Comparison of ENCODE assay signal across 19 mouse cellular contexts in genomic region chr2:13579315-13579714, GRCm38 (mm10). TPM values are rescaled to one million over a fixed set of nuclear protein-coding genes. Genes with fewer than 3 reads are reported as not detected.
DNase-seq lines count a peak whose midpoint lies in the region; ATAC-seq and TF ChIP-seq lines count a peak whose summit lies in the region.
"Had no signal": no experiment of that assay in that cellular context is flagged by ENCODE, and none has a peak within 500 bp of the region (broad histone marks: within the 10 kb centered on the region; RNA-seq: fewer than 3 reads in every experiment).

No protein-coding gene starts in this region.

- no peak overlapping the region for H3K9ac ChIP-seq in heart, embryonic 14.5 days (ENCODE audit: low read length)
- no peak overlapping the region for H3K9ac ChIP-seq in heart, embryonic 11.5 days (ENCODE audit: low read depth, low read length)
- no peak overlapping the region for H3K9ac ChIP-seq in neural tube, embryonic 13.5 days
- H3K9ac ChIP-seq in neural tube, embryonic 15.5 days (replicated peaks): no peak overlapping the region
- H3K9ac ChIP-seq in hindbrain, postnatal 0 days (replicated peaks; ENCODE audit: low read length): no peak overlapping the region
- H3K9ac ChIP-seq: hindbrain, embryonic 14.5 days had no signal

- no peak overlapping the region for H3K27ac ChIP-seq in heart, embryonic 14.5 days (replicated peaks in 1 of 2; ENCODE audit: control insufficient read depth in 1 of 2, insufficient read depth in 1 of 2, low read depth in 2 of 2, low read length in 2 of 2)
- H3K27ac ChIP-seq in heart, embryonic 11.5 days (ENCODE audit: low read depth, low read length): no peak overlapping the region
- no peak overlapping the region for H3K27ac ChIP-seq in neural tube, embryonic 13.5 days (replicated peaks)
- no peak overlapping the region for H3K27ac ChIP-seq in neural tube, embryonic 15.5 days (replicated peaks)
- no peak overlapping the region for H3K27ac ChIP-seq in hindbrain, postnatal 0 days
- H3K27ac ChIP-seq: embryonic facial prominence, embryonic 10.5 days; forebrain, embryonic 10.5 days; hindbrain, embryonic 10.5 days; hindbrain, embryonic 14.5 days had no signal

- H3K9me3 ChIP-seq in heart, embryonic 14.5 days (ENCODE audit: control insufficient read depth, low read length): no peaks in the 10 kb centered on the region
- H3K9me3 ChIP-seq in heart, embryonic 11.5 days (replicated peaks; ENCODE audit: control insufficient read depth, low read length): no peaks in the 10 kb centered on the region
- H3K9me3 ChIP-seq in neural tube, embryonic 13.5 days: no peaks in the 10 kb centered on the region
- no peaks in the 10 kb centered on the region for H3K9me3 ChIP-seq in neural tube, embryonic 15.5 days (replicated peaks)
- H3K9me3 ChIP-seq in hindbrain, postnatal 0 days (ENCODE audit: low read length): no peaks in the 10 kb centered on the region
- H3K9me3 ChIP-seq: embryonic facial prominence, embryonic 10.5 days; forebrain, embryonic 10.5 days; hindbrain, embryonic 10.5 days had no signal

- peak overlapping the region; percentile 32 for H3K4me2 ChIP-seq in heart, embryonic 14.5 days (ENCODE audit: low read length)
- H3K4me2 ChIP-seq in heart, embryonic 11.5 days: no peak overlapping the region
- H3K4me2 ChIP-seq in neural tube, embryonic 13.5 days: 0 out of 2 replicates have a peak overlapping the region, but pooled peaks have one; percentile 22
- H3K4me2 ChIP-seq in neural tube, embryonic 15.5 days: no peak overlapping the region
- no peak overlapping the region for H3K4me2 ChIP-seq in hindbrain, postnatal 0 days (ENCODE audit: low read depth, low read length)

- 90% methylated on average over 8 of the region's 8 CpGs for WGBS in heart, embryonic 14.5 days
- WGBS in heart, embryonic 11.5 days (ENCODE audit: insufficient replicate concordance): 86% methylated on average over 8 of the region's 8 CpGs
- 89% methylated on average over 8 of the region's 8 CpGs for WGBS in neural tube, embryonic 13.5 days
- 87% methylated on average over 8 of the region's 8 CpGs for WGBS in neural tube, embryonic 15.5 days
- 87% methylated on average over 8 of the region's 8 CpGs for WGBS in hindbrain, postnatal 0 days

- no peak overlapping the region for H3K4me3 ChIP-seq in heart, embryonic 14.5 days (ENCODE audit: control insufficient read depth in 1 of 2, insufficient read depth in 1 of 2, low read depth in 1 of 2, low read length in 2 of 2)
- no peak overlapping the region for H3K4me3 ChIP-seq in heart, embryonic 11.5 days (ENCODE audit: low read depth, low read length)
- H3K4me3 ChIP-seq in neural tube, embryonic 13.5 days: no peak overlapping the region
- no peak overlapping the region for H3K4me3 ChIP-seq in neural tube, embryonic 15.5 days (replicated peaks)
- no peak overlapping the region for H3K4me3 ChIP-seq in hindbrain, postnatal 0 days (ENCODE audit: low read length)
- H3K4me3 ChIP-seq: embryonic facial prominence, embryonic 10.5 days; erythroblast, embryonic 14.5 days; forebrain, embryonic 10.5 days had no signal

- peak; percentile 3 to 11 for DNase-seq in cerebellum, postnatal 10 days
- DNase-seq in cerebellum, adult 18-20 months: no peak
- DNase-seq in hindbrain, postnatal 0 days (ENCODE audit: low spot score): no peak
- DNase-seq: cerebellum, adult 11-12 months; gastrocnemius, postnatal 36 days had no signal

- ATAC-seq in heart, embryonic 14.5 days (ENCODE audit: insufficient number of reproducible peaks, insufficient read depth, low FRiP score, low read depth): no peak
- no peak for ATAC-seq in heart, embryonic 11.5 days (replicated peaks; ENCODE audit: insufficient number of reproducible peaks, low FRiP score, low TSS enrichment)
- ATAC-seq in neural tube, embryonic 13.5 days (ENCODE audit: low read depth): no peak
- ATAC-seq in neural tube, embryonic 15.5 days (ENCODE audit: low FRiP score): no peak
- no peak for ATAC-seq in hindbrain, postnatal 0 days
- ATAC-seq: forebrain, embryonic 14.5 days; inflammation-experienced regulatory T-cells, adult 6 months; intestine, postnatal 0 days; Patski had no signal

- H3K36me3 ChIP-seq in heart, embryonic 14.5 days (ENCODE audit: control insufficient read depth, insufficient read depth, low read length): peaks cover 76% of the 10 kb centered on the region
- H3K36me3 ChIP-seq in heart, embryonic 11.5 days (ENCODE audit: control insufficient read depth, insufficient read depth, low read length): peaks cover 36% of the 10 kb centered on the region
- H3K36me3 ChIP-seq in neural tube, embryonic 13.5 days: peaks cover 49% of the 10 kb centered on the region
- H3K36me3 ChIP-seq in neural tube, embryonic 15.5 days: peaks cover 23% of the 10 kb centered on the region
- H3K36me3 ChIP-seq in hindbrain, postnatal 0 days (ENCODE audit: insufficient read depth, low read length): peaks cover 15% of the 10 kb centered on the region

- no peaks in the 10 kb centered on the region for H3K27me3 ChIP-seq in heart, embryonic 14.5 days (ENCODE audit: control insufficient read depth, insufficient read depth, low read length)
- no peaks in the 10 kb centered on the region for H3K27me3 ChIP-seq in heart, embryonic 11.5 days (ENCODE audit: control insufficient read depth, insufficient read depth, low read length)
- H3K27me3 ChIP-seq in neural tube, embryonic 13.5 days: no peaks in the 10 kb centered on the region
- H3K27me3 ChIP-seq in neural tube, embryonic 15.5 days (replicated peaks): no peaks in the 10 kb centered on the region
- no peaks in the 10 kb centered on the region for H3K27me3 ChIP-seq in hindbrain, postnatal 0 days (ENCODE audit: insufficient read depth, low read length)
- H3K27me3 ChIP-seq: CH12.LX, Patski had no signal

- TF ChIP-seq CTCF in hindbrain, postnatal 0 days (IDR thresholded peaks at IDR 0.05; ENCODE audit: low read depth): no peak

- H3K4me1 ChIP-seq in heart, embryonic 14.5 days (ENCODE audit: control insufficient read depth in 2 of 2, insufficient read depth in 2 of 2, low read length in 2 of 2): peaks cover 4 to 10% of the 10 kb centered on the region in 2 experiments; a peak in 2 of 4 replicates
- H3K4me1 ChIP-seq in heart, embryonic 11.5 days (ENCODE audit: control insufficient read depth, insufficient read depth, low read length): 0 out of 2 replicates have a peak, but pooled peaks cover 3% of the 10 kb centered on the region
- peaks cover 34% of the 10 kb centered on the region for H3K4me1 ChIP-seq in neural tube, embryonic 13.5 days (replicated peaks)
- H3K4me1 ChIP-seq in neural tube, embryonic 15.5 days: peaks cover 20% of the 10 kb centered on the region
- peaks cover 4% of the 10 kb centered on the region; the same call in 1 of the 2 replicates for H3K4me1 ChIP-seq in hindbrain, postnatal 0 days (ENCODE audit: insufficient read depth, low read length)

RNA-seq across cellular contexts. Expression of gene Vim, which starts 5.6 kb away (rescaled TPM):
- polyA plus RNA-seq in heart, embryonic 14.5 days (2014; fragmentation: Nextera tagmentation; extraction: Ambion mirVana): 998 and 1,081 TPM in 2 replicates
- polyA plus RNA-seq in heart, embryonic 11.5 days (2014; fragmentation: Nextera tagmentation; extraction: Ambion mirVana): 867 and 947 TPM in 2 replicates
- 952 and 963 TPM in 2 replicates for polyA plus RNA-seq in neural tube, embryonic 13.5 days (2015; fragmentation: Nextera tagmentation; extraction: Ambion mirVana)
- polyA plus RNA-seq in neural tube, embryonic 15.5 days (2015; fragmentation: Nextera tagmentation; extraction: Ambion mirVana): 441 and 489 TPM in 2 replicates
- total RNA-seq in hindbrain, postnatal 0 days (2014; rRNA removed): 965 and 1,051 TPM in 2 replicates
- 417 and 451 TPM in 2 replicates for polyA plus RNA-seq in hindbrain, postnatal 0 days (2015; fragmentation: Nextera tagmentation; extraction: Ambion mirVana)

RNA-seq across cellular contexts. Expression of gene Trdmt1, which starts 34.8 kb away (rescaled TPM):
- 10.0 and 11.8 TPM in 2 replicates for polyA plus RNA-seq in heart, embryonic 14.5 days (2014; fragmentation: Nextera tagmentation; extraction: Ambion mirVana)
- 8.2 and 9.0 TPM in 2 replicates for polyA plus RNA-seq in heart, embryonic 11.5 days (2014; fragmentation: Nextera tagmentation; extraction: Ambion mirVana)
- polyA plus RNA-seq in neural tube, embryonic 13.5 days (2015; fragmentation: Nextera tagmentation; extraction: Ambion mirVana): 7.5 and 9.9 TPM in 2 replicates
- 8.8 and 9.7 TPM in 2 replicates for polyA plus RNA-seq in neural tube, embryonic 15.5 days (2015; fragmentation: Nextera tagmentation; extraction: Ambion mirVana)
- 6.1 and 7.5 TPM in 2 replicates for total RNA-seq in hindbrain, postnatal 0 days (2014; rRNA removed)
- polyA plus RNA-seq in hindbrain, postnatal 0 days (2015; fragmentation: Nextera tagmentation; extraction: Ambion mirVana): 6.2 and 6.8 TPM in 2 replicates

Comparison
In these comparisons a context has a peak if more than half of its experiments do, and no peak if none do; other contexts are left out.
1. DNase-seq: peak in cerebellum, postnatal 10 days (2 of 2); none in cerebellum, adult 18-20 months (0 of 2) and hindbrain, postnatal 0 days (single experiment).
2. H3K4me2 ChIP-seq: peak in heart, embryonic 14.5 days (single experiment) and neural tube, embryonic 13.5 days (single experiment); none in heart, embryonic 11.5 days (single experiment), neural tube, embryonic 15.5 days (single experiment) and hindbrain, postnatal 0 days (single experiment).